Mouse (Mus musculus): ENCODE data around the gene 1700019N19Rik. TPM values are rescaled to one million over a fixed set of nuclear protein-coding genes. Genes with fewer than 3 reads are reported as not detected.

Gene 1700019N19Rik
- polyA plus RNA-seq, 1 experiment from 2014 or later: not detected

DNA sequence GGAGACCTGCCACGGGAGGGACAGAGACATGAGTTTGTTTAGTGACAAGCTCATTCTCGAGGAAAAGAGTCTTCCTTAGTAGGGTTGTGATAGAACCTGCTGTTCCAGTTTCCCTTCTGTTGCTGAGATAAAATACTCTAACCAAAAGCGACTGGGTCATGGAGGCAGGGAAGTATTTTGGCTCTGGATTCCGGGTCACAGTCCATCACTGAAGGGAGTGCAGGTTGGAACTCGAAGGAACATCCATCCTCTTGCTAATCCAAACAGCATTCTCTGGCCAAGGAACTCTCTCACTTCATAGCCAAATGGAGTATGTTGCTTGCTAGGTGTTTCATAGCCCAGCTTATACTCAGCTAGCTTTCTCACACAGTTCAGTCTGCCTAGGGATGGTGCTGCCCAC, 17.8 kb downstream of the 1700019N19Rik start:
- H3K4me1 ChIP-seq (ENCODE audit: insufficient read depth): no peaks in the 10 kb centered on the region
- H3K4me3 ChIP-seq (ENCODE audit: low read depth, low read length): no peak overlapping the region
- ATAC-seq (ENCODE audit: insufficient read depth) (no peak), DNase-seq (no peak)
- no peaks in the 10 kb centered on the region for H3K9me3 ChIP-seq (ENCODE audit: low read depth, low read length)
- H3K36me3 ChIP-seq (ENCODE audit: insufficient read depth): no peaks in the 10 kb centered on the region
- no peaks in the 10 kb centered on the region for H3K27me3 ChIP-seq (ENCODE audit: insufficient read depth, low read length)
- TF ChIP-seq CTCF (IDR thresholded peaks at IDR 0.05; ENCODE audit: low read depth): no peak
- no peak overlapping the region for H3K9ac ChIP-seq
- WGBS: 53% methylated on average over 5 of the region's 5 CpGs
- H3K4me2 ChIP-seq: no peak overlapping the region
- no peak overlapping the region for H3K27ac ChIP-seq (ENCODE audit: low read depth)

GRCm38 (mm10) chr19:58767329-58767728, 26.9 kb downstream of the 1700019N19Rik start:
- 93% methylated on average over 6 of the region's 6 CpGs for whole genome bisulfite sequencing
- H3K4me2 ChIP-seq: no peak overlapping the region
- H3K36me3 ChIP-seq (ENCODE audit: insufficient read depth): no peaks in the 10 kb centered on the region
- no peaks in the 10 kb centered on the region for H3K9me3 ChIP-seq (ENCODE audit: low read depth, low read length)
- H3K27ac ChIP-seq (ENCODE audit: low read depth): no peak overlapping the region
- H3K4me1 ChIP-seq (ENCODE audit: insufficient read depth): no peaks in the 10 kb centered on the region
- ATAC-seq (ENCODE audit: insufficient read depth): no peak
- H3K9ac ChIP-seq: no peak overlapping the region
- TF ChIP-seq CTCF (IDR thresholded peaks at IDR 0.05; ENCODE audit: low read depth): no peak
- H3K27me3 ChIP-seq (ENCODE audit: insufficient read depth, low read length): no peaks in the 10 kb centered on the region
- no peak overlapping the region for H3K4me3 ChIP-seq (ENCODE audit: low read depth, low read length)
- no peak for DNase-seq

GRCm38 (mm10) chr19:58762848-58763541, 31.3 kb downstream of the 1700019N19Rik start:
- no peak overlapping the region for H3K4me2 ChIP-seq
- WGBS: 10% methylated on average over 12 of the region's 12 CpGs
- H3K27me3 ChIP-seq (ENCODE audit: insufficient read depth, low read length): no peaks in the 10 kb centered on the region
- H3K27ac ChIP-seq (ENCODE audit: low read depth): no peak overlapping the region
- H3K9ac ChIP-seq: no peak overlapping the region
- peak; percentile 81 for ATAC-seq (ENCODE audit: insufficient read depth)
- DNase-seq: peak; percentile 85
- no peak overlapping the region for H3K4me3 ChIP-seq (ENCODE audit: low read depth, low read length)
- no peaks in the 10 kb centered on the region for H3K36me3 ChIP-seq (ENCODE audit: insufficient read depth)
- H3K4me1 ChIP-seq (ENCODE audit: insufficient read depth): no peaks in the 10 kb centered on the region
- TF ChIP-seq CTCF (IDR thresholded peaks at IDR 0.05; ENCODE audit: low read depth): peak; percentile 97
- H3K9me3 ChIP-seq (ENCODE audit: low read depth, low read length): no peaks in the 10 kb centered on the region

GRCm38 (mm10) chr19:58762316-58762715, 31.9 kb downstream of the 1700019N19Rik start:
- Histone ChIP-seq H3K9me3 (ENCODE audit: low read depth, low read length) (no peaks in the 10 kb centered on the region), H3K9ac (no peak overlapping the region), H3K36me3 (ENCODE audit: insufficient read depth) (no peaks in the 10 kb centered on the region), H3K27ac (ENCODE audit: low read depth) (no peak overlapping the region), H3K4me3 (ENCODE audit: low read depth, low read length) (no peak overlapping the region), H3K27me3 (ENCODE audit: insufficient read depth, low read length) (no peaks in the 10 kb centered on the region), H3K4me1 (ENCODE audit: insufficient read depth) (no peaks in the 10 kb centered on the region), H3K4me2 (no peak overlapping the region; the same call in 1 of the 2 replicates)
- DNase-seq (no peak), ATAC-seq (ENCODE audit: insufficient read depth) (peak; percentile 29; the same call in 1 of the 2 replicates)
- no peak for TF ChIP-seq CTCF (IDR thresholded peaks at IDR 0.05; ENCODE audit: low read depth)
- 26% methylated on average over 6 of the region's 6 CpGs for WGBS

DNA sequence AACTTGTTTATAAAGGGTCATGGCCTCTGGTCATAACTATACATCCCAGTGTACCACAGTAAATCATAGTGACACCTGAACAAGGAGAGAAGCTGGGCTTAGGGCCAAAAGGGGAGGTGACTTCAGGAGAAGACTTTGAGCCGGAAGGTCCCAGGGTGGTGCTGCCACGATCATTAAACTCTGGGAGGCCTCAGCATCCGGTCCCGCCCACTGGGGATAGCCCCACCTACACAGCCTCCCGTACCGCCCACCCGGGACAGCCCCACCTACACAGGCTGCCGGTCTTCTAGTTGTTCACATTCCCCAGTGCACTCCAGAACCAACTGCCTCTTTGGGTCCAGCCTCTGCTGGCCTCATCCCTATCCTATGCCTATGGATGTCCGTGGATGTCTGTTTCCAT, 34.8 kb downstream of the 1700019N19Rik start, which contains the start of gene Pnliprp2:
Gene Pnliprp2, plus strand, starts transcription at position 297 of the 400 bp plus-strand sequence.
- Histone ChIP-seq H3K36me3 (ENCODE audit: insufficient read depth) (no peaks in the 10 kb centered on the region), H3K4me3 (ENCODE audit: low read depth, low read length) (no peak within 1 kb of the TSS), H3K9me3 (ENCODE audit: low read depth, low read length) (no peaks in the 10 kb centered on the region), H3K9ac (no peak within 1 kb of the TSS), H3K27ac (ENCODE audit: low read depth) (no peak within 1 kb of the TSS), H3K27me3 (ENCODE audit: insufficient read depth, low read length) (no peaks in the 10 kb centered on the region), H3K4me2 (no peak within 1 kb of the TSS), H3K4me1 (ENCODE audit: insufficient read depth) (no peaks in the 10 kb centered on the region)
- 36% methylated on average over 9 of the region's 9 CpGs for WGBS
- ATAC-seq (ENCODE audit: insufficient read depth): peak; percentile 74; the same call in 1 of the 2 replicates
- peak; percentile 79 for DNase-seq
- TF ChIP-seq CTCF (IDR thresholded peaks at IDR 0.05; ENCODE audit: low read depth): no peak

DNA sequence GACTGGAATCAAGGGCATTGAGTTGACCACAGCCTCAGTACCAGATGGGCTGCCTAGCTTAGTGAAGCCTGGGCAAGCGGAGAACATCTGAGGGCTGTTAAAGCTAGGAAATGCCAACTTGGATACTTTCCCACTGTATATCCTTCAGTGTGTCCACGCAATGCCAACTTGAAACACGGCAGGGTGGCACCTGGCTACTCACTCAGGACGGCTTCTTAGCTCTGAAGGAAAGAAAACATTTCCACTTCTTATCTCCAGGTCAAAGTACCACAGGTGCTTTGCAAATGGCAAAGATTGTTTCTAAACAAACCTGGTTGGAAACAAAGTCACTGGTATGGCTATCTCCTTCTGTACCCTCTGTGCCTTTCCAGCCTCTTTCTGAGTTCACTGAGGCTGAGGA, 35.4 kb downstream of the 1700019N19Rik start:
- DNase-seq (no peak), ATAC-seq (ENCODE audit: insufficient read depth) (no peak)
- Histone ChIP-seq H3K36me3 (ENCODE audit: insufficient read depth) (no peaks in the 10 kb centered on the region), H3K4me1 (ENCODE audit: insufficient read depth) (no peaks in the 10 kb centered on the region), H3K4me3 (ENCODE audit: low read depth, low read length) (no peak overlapping the region), H3K27me3 (ENCODE audit: insufficient read depth, low read length) (no peaks in the 10 kb centered on the region), H3K9me3 (ENCODE audit: low read depth, low read length) (no peaks in the 10 kb centered on the region), H3K9ac (no peak overlapping the region), H3K4me2 (no peak overlapping the region), H3K27ac (ENCODE audit: low read depth) (no peak overlapping the region)
- TF ChIP-seq CTCF (IDR thresholded peaks at IDR 0.05; ENCODE audit: low read depth): no peak
- 62% methylated on average over 4 of the region's 4 CpGs for WGBS

DNA sequence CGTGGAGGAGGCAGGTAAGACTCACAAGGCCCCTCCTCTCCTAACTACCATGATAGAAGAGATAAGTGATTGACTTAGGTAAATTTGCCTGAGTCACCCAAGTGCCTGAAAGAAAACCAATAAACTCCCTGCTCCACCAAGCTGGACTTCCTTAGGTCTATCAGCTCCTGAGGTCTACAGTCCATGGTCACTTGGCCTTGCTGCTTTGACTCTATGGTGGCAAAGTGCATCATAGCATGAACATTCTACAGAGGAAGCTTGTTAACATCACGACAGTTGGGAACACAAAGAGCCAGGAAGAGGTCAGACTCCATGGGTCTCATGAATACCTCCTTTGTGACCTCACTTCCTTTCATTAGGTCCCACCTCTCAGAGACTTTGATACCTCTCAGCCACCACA, 42.8 kb downstream of the 1700019N19Rik start:
- DNase-seq: no peak
- Histone ChIP-seq H3K27ac (ENCODE audit: low read depth) (no peak overlapping the region), H3K4me2 (no peak overlapping the region), H3K27me3 (ENCODE audit: insufficient read depth, low read length) (no peaks in the 10 kb centered on the region), H3K4me1 (ENCODE audit: insufficient read depth) (no peaks in the 10 kb centered on the region), H3K9me3 (ENCODE audit: low read depth, low read length) (no peaks in the 10 kb centered on the region), H3K9ac (no peak overlapping the region), H3K36me3 (ENCODE audit: insufficient read depth) (no peaks in the 10 kb centered on the region), H3K4me3 (ENCODE audit: low read depth, low read length) (no peak overlapping the region)
- WGBS: 59% methylated on average over 2 of the region's 2 CpGs
- ATAC-seq (ENCODE audit: insufficient read depth): no peak
- TF ChIP-seq CTCF (IDR thresholded peaks at IDR 0.05; ENCODE audit: low read depth): no peak
